Mouse (Mus musculus): ENCODE measurements around the gene Skp1a.
A peak's percentile ranks its signal among the peaks of the same experiment; 100 is the strongest.

Skp1a gene

DNA sequence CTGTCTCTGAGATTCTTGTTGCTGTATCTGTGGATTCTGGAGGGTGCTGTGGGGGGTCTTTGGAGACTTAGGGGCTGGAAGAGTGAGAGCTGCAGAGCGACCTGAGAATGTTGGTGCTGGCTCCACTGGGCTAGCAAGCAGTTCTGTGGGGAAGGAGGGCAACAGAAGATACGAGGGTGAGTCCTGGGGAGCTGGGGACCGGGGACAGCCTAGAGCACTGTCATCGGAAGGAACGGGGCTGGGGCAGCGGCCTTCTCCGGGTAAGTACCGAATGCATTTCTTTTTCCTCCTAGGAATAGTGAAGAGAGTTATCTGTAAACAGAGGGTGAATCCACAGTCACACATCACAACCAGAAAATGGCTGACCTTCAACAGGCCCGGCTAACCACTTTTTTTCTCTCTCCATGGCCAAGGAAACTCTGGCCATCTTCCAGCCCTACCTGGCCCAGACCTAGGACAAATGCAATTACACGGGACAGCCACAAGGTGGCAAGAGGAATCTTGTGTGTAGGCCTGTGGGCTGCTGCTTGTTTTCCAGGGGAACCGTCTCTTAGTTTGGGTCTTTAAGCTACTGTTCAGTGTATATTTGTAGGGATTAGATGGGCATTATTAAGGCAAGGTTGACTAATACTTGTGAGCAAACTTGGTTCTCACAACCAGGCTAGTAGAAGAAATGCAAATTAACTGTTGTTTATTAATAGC is 22.0 kb downstream of the Skp1a start:
- DNase-seq (ENCODE audit: low spot score), result peak; percentile 43

DNA sequence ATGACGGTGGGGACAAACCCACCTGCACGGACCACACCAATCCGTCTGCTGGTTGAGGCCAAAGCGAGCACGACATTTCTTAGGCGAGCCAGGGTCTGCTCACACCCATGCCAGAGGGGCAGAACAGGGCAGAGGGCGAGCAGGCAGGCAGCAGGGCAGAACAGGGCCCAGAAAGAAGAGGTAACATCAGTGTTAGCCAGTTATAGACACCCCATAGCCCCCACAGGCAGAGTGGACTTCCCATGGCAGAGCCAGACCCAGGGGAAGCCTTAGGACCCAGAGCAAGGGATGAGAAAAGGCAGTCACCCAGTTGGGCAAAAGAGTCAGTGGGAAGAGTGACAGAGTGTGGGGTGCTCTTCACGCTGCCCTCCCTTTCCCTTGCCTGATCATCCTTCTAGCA is 23.3 kb downstream of the Skp1a start:
- DNase-seq (ENCODE audit: low spot score), result no peak

GRCm38 (mm10) chr11:52257376-52257775 is 25.6 kb downstream of the Skp1a start:
- no peak for DNase-seq (ENCODE audit: low spot score)

GRCm38 (mm10) chr11:52258711-52259110 is 26.9 kb downstream of the Skp1a start:
- DNase-seq (ENCODE audit: low spot score), result no peak

GRCm38 (mm10) chr11:52260878-52261277 is 29.1 kb downstream of the Skp1a start:
- no peak for DNase-seq (ENCODE audit: low spot score)

- peak; percentile 35 for DNase-seq (ENCODE audit: low spot score)
Measured at GRCm38 (mm10) chr11:52261937-52262336, 30.1 kb downstream of the Skp1a start.

DNA sequence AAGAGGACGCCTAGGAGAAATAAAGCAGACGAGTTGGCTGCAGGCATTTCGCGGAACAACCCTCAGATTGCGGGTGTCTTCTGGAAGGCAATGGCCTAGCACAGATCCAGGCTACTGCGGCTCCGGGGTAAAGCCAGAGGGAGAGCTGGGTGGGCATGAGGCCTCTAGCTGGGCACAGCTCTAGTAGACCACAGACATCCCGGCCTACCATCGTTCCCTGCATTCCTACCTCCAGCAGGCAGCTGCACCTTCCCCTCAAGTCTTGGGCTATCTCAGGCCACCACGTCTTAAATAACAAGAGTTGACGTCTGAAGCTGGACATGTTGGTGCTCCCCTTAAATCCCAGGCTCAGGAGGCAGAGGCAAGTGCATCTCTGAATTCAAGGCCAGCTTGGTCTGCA is 30.5 kb downstream of the Skp1a start:
- DNase-seq (ENCODE audit: low spot score), result no peak

GRCm38 (mm10) chr11:52264871-52265270 is 33.1 kb downstream of the Skp1a start:
- no peak for DNase-seq (ENCODE audit: low spot score)

DNA sequence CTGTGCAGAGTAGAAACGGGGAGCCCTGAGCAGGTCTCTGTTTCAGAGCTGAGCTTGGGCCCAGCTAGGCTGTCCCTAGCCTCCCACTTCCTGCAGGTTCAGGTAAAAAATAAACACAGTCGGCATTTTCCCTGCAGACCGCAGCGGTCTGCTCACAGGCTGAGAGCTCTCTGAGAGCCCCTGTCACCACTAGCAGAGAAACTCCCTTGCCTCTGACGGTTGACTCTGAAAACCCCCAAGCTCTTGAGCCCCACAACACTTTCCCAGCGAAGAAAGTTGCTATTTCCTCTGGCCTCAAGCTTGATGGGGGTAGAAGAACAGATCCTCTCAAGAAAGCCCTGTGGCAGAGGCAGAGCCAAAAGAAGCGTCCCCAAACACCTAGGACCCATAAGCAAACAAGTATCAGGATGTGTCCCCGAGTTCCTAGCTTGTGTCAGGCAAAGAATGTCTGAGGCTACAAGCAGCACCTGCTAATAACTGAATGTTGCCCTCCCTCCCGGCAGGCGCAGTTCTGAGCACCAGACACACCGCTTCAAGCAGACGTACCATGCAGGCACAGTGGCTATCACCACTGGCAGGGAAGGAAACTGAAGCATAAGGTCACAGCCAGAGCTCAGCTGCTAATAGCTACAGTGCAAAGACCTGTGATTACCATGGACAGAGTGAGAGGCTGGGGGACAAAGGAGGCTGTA is 34.0 kb downstream of the Skp1a start:
- DNase-seq (ENCODE audit: low spot score), result no peak

DNA sequence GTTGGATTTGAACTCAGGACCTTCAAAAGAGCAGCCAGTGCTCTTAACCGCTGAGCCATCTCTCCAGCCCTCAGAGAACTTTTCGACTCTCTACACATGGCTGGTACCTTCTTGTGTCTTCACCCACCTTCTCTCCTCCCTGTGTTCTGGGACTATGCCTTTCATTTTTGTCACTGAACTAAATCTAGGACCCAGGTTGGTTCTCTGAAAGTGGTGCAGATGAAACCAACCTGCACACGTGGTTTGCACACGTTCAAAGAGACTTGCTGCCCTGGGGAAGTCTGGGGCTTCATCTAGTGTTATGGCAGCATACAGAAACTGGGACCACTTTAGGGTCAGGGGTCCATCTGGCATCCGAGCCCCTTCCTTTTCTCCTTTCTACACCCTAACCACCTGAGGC is 35.5 kb downstream of the Skp1a start:
- no peak for DNase-seq (ENCODE audit: low spot score)

- no peak for DNase-seq (ENCODE audit: low spot score)
Measured at GRCm38 (mm10) chr11:52268104-52268835, 36.5 kb downstream of the Skp1a start.

- DNase-seq (ENCODE audit: low spot score), result no peak
Measured at GRCm38 (mm10) chr11:52269841-52270240, 38.0 kb downstream of the Skp1a start.

DNA sequence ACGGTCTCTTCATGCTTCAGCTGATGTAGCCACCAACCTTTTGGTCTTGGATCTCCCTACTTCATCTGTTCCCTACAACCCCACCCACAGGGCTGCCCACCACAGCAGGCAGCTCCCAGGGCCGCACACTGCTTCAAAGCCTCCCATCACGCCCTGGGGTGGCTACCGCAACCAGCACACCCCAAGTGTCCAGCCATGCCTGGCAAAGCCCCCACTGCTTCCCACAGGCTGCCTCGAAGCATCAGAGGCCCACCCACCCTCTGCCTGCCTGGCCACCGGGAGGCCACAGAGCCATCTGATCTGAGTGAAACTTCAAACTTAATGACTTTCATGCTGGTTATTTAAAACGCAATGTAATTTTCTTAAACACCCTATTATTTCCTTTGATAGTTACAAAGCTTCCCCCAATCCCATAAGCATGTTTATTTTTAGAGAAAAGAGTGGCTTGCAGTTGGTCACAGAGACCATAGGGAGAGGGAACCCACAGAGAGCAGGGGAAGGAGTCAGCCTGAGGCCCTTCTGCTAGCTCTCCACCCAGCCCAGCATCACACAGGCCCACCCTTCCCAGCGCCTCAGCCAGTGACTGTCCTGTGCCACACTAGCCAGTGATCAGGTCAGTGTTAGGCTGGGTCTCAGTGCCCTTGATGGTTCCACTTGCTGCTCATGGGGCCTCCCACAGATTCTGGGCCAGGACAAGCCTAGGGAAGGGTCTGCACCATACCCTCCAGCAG is 40.1 kb downstream of the Skp1a start:
- DNase-seq (ENCODE audit: low spot score), result no peak

- no peak for DNase-seq (ENCODE audit: low spot score)
Measured at GRCm38 (mm10) chr11:52272619-52273018, 40.8 kb downstream of the Skp1a start.

DNA sequence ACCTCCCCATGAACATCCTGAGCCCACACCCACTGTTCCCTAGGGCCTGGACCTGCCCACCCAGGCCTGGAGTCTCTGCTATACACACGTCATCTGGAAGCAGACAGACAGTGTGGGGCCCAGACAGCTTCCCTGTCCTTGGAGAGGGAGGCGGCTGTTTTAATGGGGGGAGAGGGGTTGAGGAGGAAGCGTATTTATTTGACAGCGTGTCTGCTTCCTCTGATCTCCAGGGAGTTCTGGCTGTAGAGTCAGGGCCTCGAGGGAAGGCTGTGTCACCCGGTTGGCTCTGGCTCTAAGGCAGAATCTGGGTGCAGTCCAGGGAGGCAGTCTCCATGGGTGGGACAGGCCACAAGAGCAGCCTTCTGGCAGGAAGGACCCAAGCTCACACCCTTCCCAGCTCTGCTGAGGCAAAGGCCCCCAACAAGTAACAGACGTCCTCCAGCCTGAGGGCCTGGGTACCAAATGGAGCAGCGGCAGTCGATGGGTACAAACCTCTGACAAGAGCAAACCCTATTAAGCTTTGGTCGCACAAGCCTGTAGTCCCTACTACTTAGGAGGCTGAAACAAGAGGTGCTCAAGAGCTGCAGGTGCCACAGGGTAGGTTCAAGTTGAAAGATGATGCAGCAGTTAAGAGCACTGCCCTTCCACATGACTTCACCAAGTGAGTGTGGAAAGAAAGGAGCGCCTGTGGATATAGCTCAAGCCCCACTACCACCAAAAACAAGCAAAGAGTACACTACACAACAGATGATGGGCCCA is 41.6 kb downstream of the Skp1a start:
- DNase-seq (ENCODE audit: low spot score), result no peak

GRCm38 (mm10) chr11:52273942-52274330 is 42.1 kb downstream of the Skp1a start:
- no peak for DNase-seq (ENCODE audit: low spot score)

DNA sequence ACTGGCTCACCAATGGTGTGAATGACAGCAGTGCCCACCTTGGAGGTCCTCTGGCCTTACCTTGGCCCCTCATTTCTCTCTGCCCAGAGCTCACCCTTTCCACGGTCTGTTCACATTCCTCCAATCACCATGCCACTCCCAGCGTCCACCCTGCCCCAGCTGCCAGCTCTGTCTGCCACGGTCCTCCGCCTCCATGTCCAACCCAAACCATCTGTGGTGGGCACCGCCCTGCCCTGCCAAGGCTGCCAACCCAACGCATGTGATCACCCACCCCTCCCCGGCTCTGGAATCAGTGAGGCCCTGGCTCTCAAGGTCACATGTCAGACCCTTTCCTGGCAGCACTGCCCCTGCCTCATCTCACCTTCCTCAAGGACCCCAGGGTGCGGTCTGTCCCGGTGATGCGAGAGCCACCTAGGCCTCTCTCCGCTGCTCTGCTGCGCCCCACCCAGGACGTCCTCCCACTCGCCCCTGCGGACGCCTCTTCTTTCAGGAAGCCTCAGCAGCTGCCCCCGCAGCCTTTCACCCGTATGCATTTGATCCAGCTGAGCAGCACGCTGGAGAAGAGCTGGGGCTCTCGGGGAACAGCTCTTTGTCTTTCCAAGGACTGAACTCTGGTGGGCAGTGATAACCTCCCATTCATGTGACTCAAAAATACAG is 42.8 kb downstream of the Skp1a start:
- no peak for DNase-seq (ENCODE audit: low spot score)

DNA sequence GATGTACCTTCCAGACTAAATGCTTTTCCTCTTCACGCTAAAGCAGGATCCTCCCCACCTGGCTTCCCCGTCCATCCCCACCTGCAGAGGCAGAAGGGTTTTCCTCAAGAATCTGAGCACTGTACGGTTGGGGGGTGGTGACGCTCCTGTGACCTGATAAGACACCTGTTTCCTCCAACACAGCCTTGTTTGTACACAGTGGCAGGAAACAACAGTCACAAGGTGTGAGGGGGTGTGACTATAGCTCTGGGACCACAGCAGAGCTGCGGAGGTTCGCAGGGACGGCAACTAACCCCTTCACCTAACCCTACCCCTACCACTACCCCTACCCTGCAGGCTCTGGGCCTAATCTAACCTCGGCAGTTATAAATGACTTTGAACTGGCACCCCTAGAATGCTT is 43.6 kb downstream of the Skp1a start:
- DNase-seq (ENCODE audit: low spot score), result no peak

DNA sequence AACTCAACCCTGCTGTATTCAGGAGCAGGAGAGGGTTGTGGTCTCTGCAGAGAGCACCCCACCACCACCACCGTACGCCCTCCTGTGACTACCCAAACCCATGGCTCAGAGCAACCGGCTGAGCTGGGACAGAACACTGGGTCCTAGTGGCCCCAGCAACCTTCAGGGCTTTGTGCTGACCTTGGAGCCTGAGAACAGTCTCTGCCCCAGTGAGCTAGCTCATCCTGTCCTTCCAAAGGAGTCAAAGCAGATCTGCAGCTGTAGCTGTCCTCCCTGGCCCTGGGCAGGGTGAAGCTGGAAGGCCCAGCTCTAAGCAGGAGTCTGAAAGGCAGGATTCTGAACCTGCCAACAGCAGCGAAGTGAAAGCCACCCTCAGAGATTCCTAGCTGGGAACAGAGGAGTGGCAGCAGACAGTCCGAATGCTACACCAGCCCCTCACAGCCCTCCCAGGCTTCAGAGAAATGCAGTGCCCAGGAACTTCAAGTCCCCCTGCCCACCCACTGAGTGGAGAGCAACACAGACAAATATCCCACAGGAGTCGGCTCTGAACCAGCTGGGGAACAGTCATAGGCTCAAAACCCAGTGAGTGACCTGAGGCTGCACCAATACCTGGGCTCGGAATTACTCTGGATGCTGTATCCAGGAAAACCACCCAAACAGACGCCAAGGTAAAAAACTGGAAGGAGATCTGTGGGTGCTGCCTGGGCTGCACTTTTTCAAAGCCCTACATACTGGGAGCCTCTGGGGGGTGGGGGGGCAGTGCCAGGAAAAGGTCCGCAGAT is 44.2 kb downstream of the Skp1a start:
- DNase-seq (ENCODE audit: low spot score), result no peak

- no peak for DNase-seq (ENCODE audit: low spot score)
Measured at GRCm38 (mm10) chr11:52276961-52277391, 45.2 kb downstream of the Skp1a start.
